Mouse (Mus musculus) layer of hippocampus, postnatal 10 days (tissue): ENCODE measurements at regions not wholly inside any gene's neighbourhood (a gene's known extent, or its start where the extent isn't known, plus 50 kb on each side); places are given as distances from the start of the nearest gene placed in this dataset.
"Not testable (repeated sequence)": the region's sequence is repeated elsewhere in the genome, so short reads cannot be mapped to it uniquely, and the experiment has no call there.

Experiments
- DNase-seq, 2 experiments: peaks; one replicate each; pipeline ENCODE4 v3.0.0; 2021; ENCODE audit warnings: low spot score in 2 of 2

- DNase-seq, result no peak
These were observed 194.7 kb upstream of the Rhobtb1 start for GRCm38 (mm10) chr10:68956539-68956938.

GRCm38 (mm10) chr10:68961376-68961775 is 189.9 kb upstream of the Rhobtb1 start:
- DNase-seq, result no peak

GRCm38 (mm10) chr10:68963090-68963489 is 188.1 kb upstream of the Rhobtb1 start:
- no peak for DNase-seq

DNA sequence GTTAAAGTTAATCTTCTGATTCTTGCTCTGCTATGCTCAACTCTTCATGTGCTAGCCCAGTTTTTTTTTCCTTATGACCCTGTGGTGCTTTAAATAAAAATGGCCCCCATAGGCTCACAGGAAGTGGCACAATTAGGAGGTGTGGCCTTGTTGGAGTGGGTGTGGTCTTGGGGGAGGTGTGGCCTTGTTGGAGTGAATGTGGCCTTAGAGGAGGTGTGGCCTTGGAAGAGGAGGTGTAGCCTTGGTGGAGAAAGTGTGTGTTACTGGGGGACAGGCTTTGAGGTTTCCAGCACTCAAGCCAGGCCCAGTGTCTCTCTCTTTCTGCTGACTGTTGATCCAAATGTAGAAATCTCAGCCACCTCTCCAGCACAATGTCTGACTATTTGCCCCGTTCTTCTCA is 186.0 kb upstream of the Rhobtb1 start:
- no peak for DNase-seq

DNA sequence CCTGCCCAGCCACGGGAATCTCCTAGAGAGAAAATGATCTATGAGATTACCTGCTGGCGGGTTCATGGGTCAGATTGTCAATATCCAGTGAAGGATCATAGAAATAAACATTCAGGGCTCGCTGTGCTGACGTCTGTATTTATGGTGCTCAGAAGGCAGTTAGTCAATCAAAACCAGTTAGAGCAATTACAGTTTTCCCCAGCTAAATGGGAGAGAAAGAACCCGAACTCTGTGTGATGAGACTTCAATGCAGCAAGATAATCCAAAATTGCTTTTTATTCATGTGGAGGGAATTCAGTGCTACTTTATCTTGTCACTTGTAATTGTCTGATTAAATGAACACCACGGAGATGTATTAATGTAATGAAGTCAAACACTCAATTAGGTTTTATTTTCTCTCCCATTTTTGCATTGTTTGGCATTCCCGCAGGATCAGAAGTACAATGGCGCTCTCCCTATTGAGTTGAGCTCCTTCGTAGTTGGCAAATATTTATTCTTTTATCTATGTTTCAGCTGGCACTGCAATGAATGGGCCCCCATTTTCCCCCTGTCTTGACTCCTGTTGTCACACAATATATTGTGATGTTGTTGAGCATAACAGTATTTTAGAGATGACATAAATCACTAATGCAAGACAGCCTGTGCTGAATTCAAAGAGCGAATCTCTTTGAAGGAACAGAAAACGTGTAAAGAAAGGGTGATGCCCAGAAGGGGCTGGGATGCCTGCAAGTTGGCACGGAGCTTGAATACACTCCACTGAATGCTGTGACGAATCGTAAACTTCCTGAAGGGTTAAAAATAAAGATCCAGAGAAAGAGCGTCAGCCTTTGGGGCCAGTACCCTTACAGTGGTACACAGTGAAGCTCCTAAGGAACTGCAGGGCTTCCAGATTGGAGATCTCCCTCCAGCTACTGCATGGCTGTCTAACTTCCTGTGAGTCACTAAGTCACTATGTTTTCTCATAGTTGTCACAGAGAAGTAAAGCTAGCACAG is 183.0 kb upstream of the Rhobtb1 start:
- DNase-seq, result no peak

- no peak for DNase-seq
These were observed 180.7 kb upstream of the Rhobtb1 start for GRCm38 (mm10) chr10:68970521-68970920.

GRCm38 (mm10) chr10:68974771-68975170 is 176.5 kb upstream of the Rhobtb1 start:
- no peak for DNase-seq

DNA sequence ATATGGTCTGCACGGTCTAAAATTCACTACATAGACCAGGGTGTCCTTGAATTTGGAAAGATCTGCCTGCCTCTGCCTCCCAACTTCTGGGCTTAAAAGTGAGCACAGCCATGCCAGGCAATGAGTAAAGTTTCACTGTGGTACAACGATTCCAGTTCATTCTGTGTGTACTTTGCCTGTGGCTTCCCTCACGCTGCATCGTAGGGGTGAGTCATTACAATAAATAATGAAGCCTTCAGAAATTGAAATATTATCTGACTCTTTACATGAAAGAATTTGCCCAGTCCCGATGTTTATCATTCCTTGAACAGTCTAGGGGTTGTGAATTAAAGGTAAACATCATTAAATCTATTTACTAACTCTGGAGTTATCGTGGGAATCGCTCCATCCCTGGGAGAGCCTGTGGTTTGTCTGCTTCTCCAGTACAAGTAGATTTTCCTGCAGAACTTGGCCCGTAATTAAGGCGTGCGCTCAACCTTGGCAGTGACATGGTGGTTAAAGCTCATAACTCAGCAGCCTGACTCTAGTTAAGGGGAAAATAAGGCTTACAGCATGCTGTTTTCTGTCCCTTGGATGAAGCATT is 174.7 kb upstream of the Rhobtb1 start:
- DNase-seq, result no peak

DNA sequence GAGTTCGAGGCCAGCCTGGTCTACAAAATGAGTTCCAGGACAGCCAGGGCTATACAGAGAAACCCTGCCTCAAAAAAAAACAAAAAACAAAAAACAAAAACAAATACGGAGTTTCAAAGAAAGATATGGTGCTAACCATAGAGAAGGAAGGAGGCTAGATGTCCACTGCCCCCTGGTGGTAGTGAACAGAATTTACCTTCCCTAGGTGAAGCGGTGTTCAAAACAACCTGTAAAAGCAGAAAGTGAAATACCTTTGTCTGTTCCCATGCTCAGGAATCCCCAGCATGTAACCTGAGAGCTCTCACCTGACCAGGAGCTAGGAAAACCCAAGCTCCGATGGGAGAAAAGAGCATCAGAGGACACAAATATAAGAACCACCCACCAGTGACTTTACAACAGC is 173.1 kb upstream of the Rhobtb1 start:
- DNase-seq, result no peak

- DNase-seq, result no peak
These were observed 171.3 kb upstream of the Rhobtb1 start for GRCm38 (mm10) chr10:68979949-68980348.

- DNase-seq, result no peak
These were observed 168.9 kb upstream of the Rhobtb1 start for GRCm38 (mm10) chr10:68982288-68982687.

DNA sequence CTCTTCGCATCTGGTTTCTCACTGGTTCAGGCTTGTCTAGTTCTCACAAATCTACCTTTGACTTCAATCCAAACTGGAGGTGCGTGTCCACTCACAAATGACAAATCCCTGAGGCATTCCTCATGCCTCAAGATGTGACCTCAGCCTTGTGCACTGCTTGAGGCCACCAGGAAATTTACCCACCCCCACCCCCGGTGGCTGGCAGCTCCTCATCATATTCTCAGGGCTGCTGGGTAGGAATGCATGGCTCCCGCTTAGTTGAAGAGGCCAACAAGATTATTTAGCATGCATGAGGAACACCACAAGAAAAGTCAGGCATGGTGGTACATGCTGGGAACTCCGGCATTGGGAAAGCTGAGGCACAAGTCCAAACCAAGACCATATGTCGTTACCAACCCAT is 160.7 kb upstream of the Rhobtb1 start:
- DNase-seq, result no peak

GRCm38 (mm10) chr10:68999610-69000009 is 151.6 kb upstream of the Rhobtb1 start:
- DNase-seq, result no peak

GRCm38 (mm10) chr10:69001654-69002435 is 149.4 kb upstream of the Rhobtb1 start:
- DNase-seq, result no peak

DNA sequence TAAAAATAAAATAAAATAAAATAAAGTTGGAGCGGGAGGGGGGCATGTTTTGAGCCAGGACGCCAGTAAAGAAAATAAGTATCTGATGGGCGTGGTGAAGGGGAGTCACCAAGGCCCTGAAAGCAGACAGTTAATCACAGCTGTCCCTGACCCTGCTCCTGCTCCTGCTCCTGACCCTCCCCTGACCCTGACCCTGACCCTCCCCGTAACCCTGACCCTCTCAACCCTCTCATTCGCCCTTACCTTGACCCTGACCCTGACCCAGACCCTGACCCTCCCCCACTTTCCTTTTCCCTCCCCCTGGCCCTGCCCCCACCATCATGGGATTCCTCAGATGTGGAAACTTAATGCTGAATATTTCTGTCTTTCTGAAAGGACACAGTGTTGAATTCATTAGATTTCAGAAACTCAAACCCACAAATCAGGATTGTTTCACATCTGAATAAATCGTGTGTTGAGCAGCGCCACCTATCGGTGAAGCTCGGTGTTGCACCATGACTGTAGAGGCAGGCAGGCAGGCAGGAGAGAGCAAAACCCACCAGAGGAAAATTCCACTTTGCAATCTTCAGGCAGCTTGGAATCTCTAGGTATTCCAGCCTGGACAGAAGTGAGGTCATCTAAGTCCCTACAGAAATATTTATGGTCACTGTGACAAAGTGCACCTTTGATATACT is 145.9 kb upstream of the Rhobtb1 start:
- DNase-seq, result peak; percentile 96 to 98

GRCm38 (mm10) chr10:69008679-69009078 is 142.6 kb upstream of the Rhobtb1 start:
- DNase-seq, result not testable (repeated sequence)

DNA sequence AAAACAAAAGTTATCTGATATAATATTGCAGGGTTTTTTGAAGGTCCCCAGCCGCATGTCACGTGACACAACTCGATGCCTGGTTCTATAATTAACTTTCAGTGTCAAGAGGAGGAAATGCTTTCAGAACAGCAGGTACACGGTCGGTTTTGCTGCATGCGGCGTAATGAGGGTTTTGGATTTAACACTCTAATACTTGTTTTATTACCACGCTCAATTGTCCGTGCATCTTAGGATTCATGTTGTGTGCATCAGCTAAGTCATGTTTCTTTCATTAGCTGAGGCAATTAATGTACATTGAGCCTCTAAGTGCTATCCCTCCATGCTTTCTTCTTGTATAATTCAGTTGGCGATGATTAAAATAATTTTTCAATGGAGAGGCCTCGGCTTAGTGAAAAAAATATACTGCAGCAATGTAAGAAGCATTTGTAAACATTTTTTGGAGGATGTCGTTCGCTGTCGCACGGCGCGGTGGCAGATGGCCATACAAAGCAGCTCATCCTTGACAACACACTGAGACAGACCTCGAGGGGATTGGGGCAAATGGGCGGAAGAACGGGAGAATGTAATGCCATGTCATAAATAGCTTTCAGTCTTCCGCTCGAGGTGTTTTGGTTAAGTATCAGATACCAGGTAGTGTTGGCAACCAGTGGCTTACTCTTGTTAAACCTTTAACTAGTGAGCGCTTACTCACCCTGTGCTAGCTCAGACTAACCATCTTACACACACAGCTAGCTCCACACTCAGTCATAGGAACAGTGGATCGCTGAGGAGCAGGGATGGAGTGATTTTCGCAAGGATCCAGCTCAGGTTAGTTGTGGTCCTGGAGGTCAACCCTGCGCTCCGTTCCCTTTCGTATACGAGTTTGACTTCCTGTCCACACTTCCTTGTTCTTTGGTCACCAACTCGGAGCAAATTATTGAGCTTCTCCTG is 130.2 kb upstream of the Rhobtb1 start:
- DNase-seq, result no peak

DNA sequence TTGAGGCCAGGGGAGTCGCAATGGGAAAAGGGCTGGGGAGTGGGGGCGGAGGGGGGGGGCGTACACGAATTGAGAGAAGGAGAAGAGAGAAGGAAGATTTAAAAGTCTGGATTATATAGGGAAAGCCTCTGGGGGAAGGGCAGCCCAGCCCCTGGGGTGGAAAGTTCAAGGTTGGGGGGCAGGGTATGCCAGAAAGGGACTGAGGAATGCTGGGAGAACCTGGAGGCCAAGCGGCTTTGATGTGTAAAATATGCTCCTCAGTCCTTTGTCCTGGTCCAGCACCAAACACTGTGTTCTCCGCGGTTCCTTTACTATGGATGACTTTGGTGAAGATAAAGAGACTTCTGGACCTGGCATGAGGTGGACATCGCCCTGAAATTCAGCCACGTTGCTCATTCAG is 117.8 kb upstream of the Rhobtb1 start:
- DNase-seq, result no peak

GRCm38 (mm10) chr10:69034390-69035120 is 116.7 kb upstream of the Rhobtb1 start:
- DNase-seq, result no peak
